Mouse (Mus musculus): Measurements from ENCODE around the gene Gm5039. TPM values are rescaled to one million over a fixed set of nuclear protein-coding genes. Genes with fewer than 3 reads are reported as not detected.

Gm5039 gene
- not detected for total RNA-seq (2023)

DNA sequence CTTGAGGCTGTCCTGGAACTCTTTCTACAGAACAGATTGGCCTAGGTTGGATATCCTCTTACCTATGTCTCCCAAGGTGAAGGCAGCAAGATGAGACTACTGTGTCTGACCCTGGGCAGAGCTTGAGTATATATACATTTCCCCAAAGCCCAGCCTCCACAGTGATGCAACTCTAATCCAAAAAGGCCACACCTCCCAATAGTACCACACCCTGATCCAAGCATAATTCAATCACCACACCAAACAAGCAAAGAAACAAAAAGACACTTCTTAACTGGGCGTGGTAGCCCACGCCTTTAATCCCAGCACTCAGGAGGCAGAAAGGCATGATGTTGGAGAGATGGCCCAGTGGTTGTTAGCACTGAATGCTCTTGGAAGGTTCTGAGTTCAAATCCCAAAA, at the start of gene Gm5039:
Gene Gm5039 (minus strand): TSS at position 101 of the 400 bp plus-strand sequence.

DNA sequence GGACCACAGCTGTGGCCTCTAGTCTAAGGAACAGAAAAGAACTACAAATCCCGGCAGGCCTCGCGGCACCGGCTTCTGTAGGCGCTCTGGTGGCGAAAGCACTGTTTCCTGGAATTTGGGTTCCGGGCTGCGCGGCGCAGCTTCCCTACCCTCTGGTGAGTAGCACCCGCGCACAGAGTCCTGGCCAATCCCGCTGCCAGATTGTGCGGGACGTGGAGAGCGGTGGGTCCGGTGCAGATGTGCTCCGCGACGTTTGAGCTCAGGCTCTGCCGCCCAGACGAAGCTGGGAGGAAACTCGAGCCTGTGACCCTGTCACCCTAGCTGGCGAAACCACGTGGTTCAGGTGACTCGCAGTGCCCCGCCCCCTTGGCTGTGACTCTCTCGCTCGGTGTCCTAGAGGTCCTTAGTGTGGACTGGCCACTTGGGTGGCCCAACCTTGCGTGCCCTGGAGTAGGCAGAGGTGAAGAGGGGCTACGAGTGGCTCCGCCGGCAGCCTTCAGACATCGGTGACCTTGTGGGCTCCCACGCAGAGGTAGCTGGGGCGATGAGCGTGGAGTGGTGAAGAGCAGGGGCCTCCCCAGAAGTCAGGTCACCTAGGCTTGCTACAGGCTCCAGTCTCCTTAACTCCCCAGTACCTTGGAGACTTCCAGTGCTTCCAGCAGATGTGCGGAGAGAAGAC, 36.8 kb upstream of the Gm5039 start, which contains the start of gene Adck1:
Gene Adck1 (plus strand): TSS at position 114 of the 679 bp plus-strand sequence.

DNA sequence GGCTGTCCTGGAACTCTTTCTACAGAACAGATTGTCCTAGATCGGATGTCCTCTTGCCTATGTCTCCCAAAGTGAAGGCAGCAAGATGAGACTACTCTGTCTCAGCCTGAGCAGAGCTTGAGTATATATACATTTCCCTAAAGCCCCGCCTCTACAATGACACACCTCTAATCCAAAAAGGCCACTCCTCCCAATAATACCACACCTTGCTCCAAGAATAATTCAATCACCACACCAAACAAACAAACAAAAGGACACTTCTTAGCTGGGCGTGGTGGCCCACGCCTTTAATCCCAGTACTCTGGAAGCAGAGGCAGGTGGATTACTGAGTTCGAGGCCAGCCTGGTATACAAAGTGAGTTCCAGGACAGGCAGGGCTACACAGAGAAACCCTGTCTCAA, 49.4 kb downstream of the Gm5039 start, which contains the start of gene Gm5662:
Gene Gm5662 (minus strand): TSS at position 101 of the 400 bp plus-strand sequence.

Other genes with a start within 250 kb of the Gm5039 start
- not detected for gene Gm16368, start 240.3 kb downstream of the Gm5039 start, total RNA-seq (2023)
- gene Gm10436, start 141.9 kb downstream of the Gm5039 start, total RNA-seq (2023): not detected
- gene Gm8332, start 73.9 kb downstream of the Gm5039 start, total RNA-seq (2023): not detected
- not detected for gene Gm5662, start 49.5 kb downstream of the Gm5039 start, total RNA-seq (2023)
- 13.1 TPM for gene Adck1, start 36.5 kb upstream of the Gm5039 start, total RNA-seq (2023)